Mouse (Mus musculus) forebrain, embryonic 10.5 days (tissue): ENCODE measurements around the gene Cd247. TPM values are rescaled to one million over a fixed set of nuclear protein-coding genes. Genes with fewer than 3 reads are reported as not detected.

Experiments
- DNase-seq: peaks from one replicate; pipeline ENCODE4 v3.0.0-alpha.2; 2017; ENCODE audit warnings: low spot score; ENCODE audit errors: extremely low spot score
- H3K27ac ChIP-seq: fragments of 300-500 bp; sonication (generic); 2 replicates; pipeline ENCODE4 v1.5.1; 2016; ENCODE audit warnings: mild to moderate bottlenecking
- H3K27me3 ChIP-seq: fragments of 300-500 bp; sonication (generic); 2 replicates; pipeline ENCODE4 v1.6.1; 2016; ENCODE audit warnings: mild to moderate bottlenecking; ENCODE audit not compliant: poor library complexity, severe bottlenecking
- H3K36me3 ChIP-seq: fragments of 300-500 bp; sonication (generic); replicated peaks from 2 replicates; pipeline ENCODE4 v1.6.1; 2016; ENCODE audit warnings: mild to moderate bottlenecking, moderate library complexity
- H3K4me1 ChIP-seq: fragments of 300-500 bp; sonication (generic); 2 replicates; pipeline ENCODE4 v1.6.1; 2016
- H3K4me3 ChIP-seq: fragments of 300-500 bp; sonication (generic); 2 replicates; pipeline ENCODE4 v1.5.1; 2016; ENCODE audit warnings: mild to moderate bottlenecking, moderate library complexity
- H3K9me3 ChIP-seq: fragments of 300-500 bp; sonication (generic); 2 replicates; pipeline ENCODE4 v1.6.1; 2016; ENCODE audit warnings: mild to moderate bottlenecking, moderate library complexity
- WGBS: fragments of 180-500 bp; shearing (Covaris S2); methylation state at CpG from one replicate; pipeline ENCODE4 v1.1.7; 2016; 5-methylcytosine and 5-hydroxymethylcytosine counted together
- polyA plus RNA-seq: library from polyadenylated mRNA; unstranded; fragments of >200 nt; fragmentation: Nextera tagmentation; extraction: Ambion mirVana; gene quantifications from 2 replicates; pipeline ENCODE4 v1.2.1, GENCODE M21; 2016

Gene Cd247
- polyA plus RNA-seq, 1 experiment from 2014 or later: 1.4 TPM

GRCm38 (mm10) chr1:165814116-165814515 is 25.6 kb downstream of the Cd247 start:
- WGBS: 2% methylated on average over 7 of the region's 7 CpGs
- peak overlapping the region; percentile 87 for H3K27ac ChIP-seq
- peak overlapping the region; percentile 33; the same call in 1 of the 2 replicates for H3K4me3 ChIP-seq
- peak; percentile 85 for DNase-seq
- peaks cover 92% of the 10 kb centered on the region for H3K27me3 ChIP-seq
- peaks cover 71% of the 10 kb centered on the region for H3K4me1 ChIP-seq
- H3K36me3 ChIP-seq: no peaks in the 10 kb centered on the region
- no peaks in the 10 kb centered on the region for H3K9me3 ChIP-seq

DNA sequence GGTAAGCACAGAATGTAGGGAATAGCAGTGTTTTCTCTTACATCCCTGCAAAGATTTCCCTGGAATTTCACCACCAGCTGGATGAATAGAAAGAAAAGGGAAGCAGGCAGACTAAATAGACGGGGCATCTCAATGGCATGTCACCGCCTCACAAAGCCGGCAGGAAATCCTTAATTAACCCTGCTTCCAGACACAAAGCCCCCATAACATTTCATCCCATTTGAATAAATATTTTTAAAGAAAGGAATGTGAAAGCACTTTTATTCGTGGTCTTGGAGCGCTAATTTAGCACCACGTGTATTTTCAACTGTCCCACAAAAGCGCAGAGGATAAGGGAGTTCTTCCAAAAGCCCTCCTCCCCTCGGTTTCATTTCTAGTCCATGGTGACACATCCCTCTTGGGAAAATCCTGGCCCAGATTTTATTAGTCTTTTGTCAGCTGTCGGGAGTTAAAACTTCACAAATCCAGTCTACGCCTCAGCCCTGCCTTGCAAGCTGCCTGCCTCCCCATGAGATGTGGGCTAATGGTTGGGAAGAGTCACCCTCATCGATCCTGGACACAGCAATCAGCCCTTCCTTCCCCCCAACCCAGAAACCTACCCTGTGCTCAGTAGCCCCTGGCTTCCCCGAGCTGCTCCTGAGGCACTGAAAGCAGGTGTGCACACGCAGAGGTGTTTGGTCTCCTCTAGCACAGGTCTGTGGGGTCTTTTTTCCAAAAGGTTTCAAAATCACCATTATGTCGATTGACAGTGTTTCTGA is 26.2 kb downstream of the Cd247 start:
- 11% methylated on average over 14 of the region's 14 CpGs for WGBS

GRCm38 (mm10) chr1:165816391-165816790 is 27.9 kb downstream of the Cd247 start:
- Histone ChIP-seq H3K27me3 (peaks cover 94% of the 10 kb centered on the region), H3K36me3 (no peaks in the 10 kb centered on the region), H3K4me3 (no peak overlapping the region), H3K27ac (no peak overlapping the region), H3K9me3 (no peaks in the 10 kb centered on the region), H3K4me1 (peaks cover 75% of the 10 kb centered on the region)
- 89% methylated on average over 9 of the region's 9 CpGs for WGBS
- DNase-seq: no peak

More for the DNA sequence above, 26.2 kb downstream of the Cd247 start:
- H3K27ac ChIP-seq: peak overlapping the region; percentile 87
- peaks cover 75% of the 10 kb centered on the region for H3K4me1 ChIP-seq
- no peak for DNase-seq
- H3K36me3 ChIP-seq: no peaks in the 10 kb centered on the region
- H3K4me3 ChIP-seq: peak overlapping the region; percentile 33
- peaks cover 94% of the 10 kb centered on the region for H3K27me3 ChIP-seq
- H3K9me3 ChIP-seq: no peaks in the 10 kb centered on the region

GRCm38 (mm10) chr1:165817264-165817663 is 28.8 kb downstream of the Cd247 start:
- DNase-seq: no peak
- H3K9me3 ChIP-seq: no peaks in the 10 kb centered on the region
- no peaks in the 10 kb centered on the region for H3K36me3 ChIP-seq
- H3K4me1 ChIP-seq: peaks cover 70% of the 10 kb centered on the region
- 67% methylated on average over 9 of the region's 9 CpGs for WGBS
- no peak overlapping the region; the same call in 1 of the 2 replicates for H3K27ac ChIP-seq
- peaks cover 94% of the 10 kb centered on the region for H3K27me3 ChIP-seq
- H3K4me3 ChIP-seq: no peak overlapping the region

GRCm38 (mm10) chr1:165818145-165818860 is 29.8 kb downstream of the Cd247 start:
- Histone ChIP-seq H3K27me3 (peaks cover 91% of the 10 kb centered on the region), H3K36me3 (no peaks in the 10 kb centered on the region), H3K27ac (peak overlapping the region; percentile 72), H3K4me1 (peaks cover 60% of the 10 kb centered on the region), H3K9me3 (no peaks in the 10 kb centered on the region), H3K4me3 (no peak overlapping the region)
- WGBS: 36% methylated on average over 8 of the region's 8 CpGs
- no peak for DNase-seq

GRCm38 (mm10) chr1:165819147-165819546 is 30.7 kb downstream of the Cd247 start:
- H3K27me3 ChIP-seq: peaks cover 90% of the 10 kb centered on the region
- H3K27ac ChIP-seq: 0 out of 2 replicates have a peak overlapping the region, but pooled peaks have one; percentile 72
- H3K4me3 ChIP-seq: no peak overlapping the region
- no peaks in the 10 kb centered on the region for H3K9me3 ChIP-seq
- WGBS: 85% methylated on average over 4 of the region's 4 CpGs
- no peaks in the 10 kb centered on the region for H3K36me3 ChIP-seq
- H3K4me1 ChIP-seq: peaks cover 52% of the 10 kb centered on the region
- DNase-seq: no peak

DNA sequence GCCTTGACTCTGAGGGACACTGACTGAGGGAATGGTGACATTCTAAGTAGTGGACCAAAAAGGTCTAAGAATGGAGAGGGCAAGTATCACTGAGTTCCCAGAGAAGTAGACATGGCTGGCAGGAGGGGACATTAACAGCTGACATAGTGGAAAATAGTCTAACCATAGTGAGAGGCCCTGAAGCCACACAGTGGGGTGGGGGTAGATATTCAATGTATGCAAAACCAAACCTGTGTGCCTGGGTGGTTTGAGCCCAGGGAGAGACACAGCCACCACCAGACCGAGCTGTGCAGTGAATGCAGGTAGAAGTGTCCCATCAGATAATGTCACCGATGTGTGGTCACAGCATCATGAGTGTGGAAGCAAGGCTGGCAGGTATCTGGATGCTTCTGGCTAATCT is 33.5 kb downstream of the Cd247 start:
- Histone ChIP-seq H3K27ac (no peak overlapping the region), H3K27me3 (peaks cover 92% of the 10 kb centered on the region), H3K4me3 (no peak overlapping the region), H3K36me3 (no peaks in the 10 kb centered on the region), H3K4me1 (peaks cover 25% of the 10 kb centered on the region), H3K9me3 (no peaks in the 10 kb centered on the region)
- DNase-seq: no peak
- 89% methylated on average over 2 of the region's 2 CpGs for WGBS

GRCm38 (mm10) chr1:165828173-165828572 is 39.7 kb downstream of the Cd247 start:
- Histone ChIP-seq H3K27ac (no peak overlapping the region), H3K9me3 (no peaks in the 10 kb centered on the region), H3K4me1 (no peaks in the 10 kb centered on the region), H3K4me3 (no peak overlapping the region), H3K27me3 (peaks cover 69% of the 10 kb centered on the region), H3K36me3 (no peaks in the 10 kb centered on the region)
- WGBS: 82% methylated on average over 5 of the region's 5 CpGs
- DNase-seq: no peak

GRCm38 (mm10) chr1:165828615-165829014 is 40.1 kb downstream of the Cd247 start:
- H3K4me3 ChIP-seq: no peak overlapping the region
- H3K36me3 ChIP-seq: no peaks in the 10 kb centered on the region
- no peaks in the 10 kb centered on the region for H3K9me3 ChIP-seq
- H3K27ac ChIP-seq: no peak overlapping the region
- no peak for DNase-seq
- 90% methylated on average over 6 of the region's 6 CpGs for WGBS
- H3K27me3 ChIP-seq: peaks cover 69% of the 10 kb centered on the region
- no peaks in the 10 kb centered on the region for H3K4me1 ChIP-seq

GRCm38 (mm10) chr1:165829890-165830289 is 41.4 kb downstream of the Cd247 start:
- 92% methylated on average over 5 of the region's 5 CpGs for WGBS
- Histone ChIP-seq H3K4me1 (peaks cover 12% of the 10 kb centered on the region), H3K27ac (no peak overlapping the region), H3K4me3 (no peak overlapping the region), H3K9me3 (no peaks in the 10 kb centered on the region), H3K27me3 (peaks cover 70% of the 10 kb centered on the region), H3K36me3 (no peaks in the 10 kb centered on the region)
- DNase-seq: no peak

DNA sequence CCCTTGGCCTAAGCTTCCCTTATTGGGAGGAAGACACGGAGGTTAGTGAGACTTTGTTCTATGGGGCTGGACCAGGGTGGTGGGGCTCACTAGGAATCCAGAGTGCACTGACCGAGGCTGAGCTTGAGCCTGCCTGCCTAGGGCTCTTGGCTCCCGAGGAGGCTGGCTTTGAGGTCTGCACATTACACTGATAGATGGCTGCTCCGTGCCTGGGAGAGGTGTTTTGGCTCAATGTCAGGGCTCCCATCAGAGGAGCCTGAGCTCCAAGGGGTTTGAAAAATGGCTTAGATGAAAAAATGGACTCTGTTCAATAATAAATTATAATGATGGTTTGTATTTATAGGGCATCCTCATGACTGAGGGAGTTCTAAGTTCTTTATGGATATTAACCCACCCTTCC is 44.8 kb downstream of the Cd247 start:
- peaks cover 79% of the 10 kb centered on the region for H3K27me3 ChIP-seq
- DNase-seq: no peak
- no peak overlapping the region for H3K4me3 ChIP-seq
- H3K4me1 ChIP-seq: peaks cover 35% of the 10 kb centered on the region
- no peaks in the 10 kb centered on the region for H3K36me3 ChIP-seq
- H3K9me3 ChIP-seq: no peaks in the 10 kb centered on the region
- 42% methylated on average over 4 of the region's 4 CpGs for whole genome bisulfite sequencing
- no peak overlapping the region for H3K27ac ChIP-seq

DNA sequence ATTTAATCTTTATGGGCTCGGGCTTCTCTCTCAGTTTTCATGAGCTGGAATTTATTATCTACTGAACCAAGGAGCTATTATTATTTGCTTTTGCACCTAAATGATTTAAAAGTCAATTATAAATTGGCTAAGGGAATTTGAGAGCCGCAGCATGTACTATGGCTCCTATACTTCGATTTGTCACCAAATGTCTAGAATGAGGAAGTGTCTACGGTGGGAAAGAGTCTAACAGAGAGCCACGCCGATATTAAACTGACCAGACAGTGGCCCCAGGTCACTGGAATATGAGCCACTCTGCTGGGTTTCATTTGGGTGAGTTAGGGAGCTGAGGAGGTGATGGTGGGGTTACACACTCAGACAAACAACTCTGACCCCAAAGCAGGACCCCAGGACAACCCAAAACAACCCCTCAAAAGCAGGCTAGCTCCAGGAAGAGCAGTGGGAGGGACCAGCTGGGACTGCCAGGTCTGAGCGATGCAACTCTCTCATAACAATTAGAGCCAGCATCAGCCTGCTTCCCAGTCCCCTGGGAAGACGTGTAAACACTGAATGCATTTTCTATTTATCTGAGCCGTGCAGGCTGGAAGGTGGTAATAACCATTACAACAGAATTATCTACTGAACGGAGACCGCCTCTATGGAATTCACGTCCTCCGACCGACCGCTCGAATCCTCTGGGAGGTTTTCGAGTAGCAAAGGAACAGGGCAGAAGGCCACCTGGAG is 45.6 kb downstream of the Cd247 start:
- no peak for DNase-seq
- H3K27ac ChIP-seq: peak overlapping the region; percentile 66; the same call in 1 of the 2 replicates
- H3K4me1 ChIP-seq: peaks cover 35% of the 10 kb centered on the region
- 21% methylated on average over 17 of the region's 17 CpGs for WGBS
- H3K4me3 ChIP-seq: peak overlapping the region; percentile 29
- no peaks in the 10 kb centered on the region for H3K36me3 ChIP-seq
- H3K9me3 ChIP-seq: no peaks in the 10 kb centered on the region
- H3K27me3 ChIP-seq: peaks cover 79% of the 10 kb centered on the region
